Mouse (Mus musculus) cerebellum, adult 2 months (tissue): ENCODE measurements around the gene Hoxa1.

Source experiments
- CTCF ChIP-seq: fragments of 200-500 bp; IDR thresholded peaks from 2 replicates; pipeline ENCODE4 v1.5.1; 2011; ENCODE audit warnings: low read depth, mild to moderate bottlenecking, control low read depth, low read length, moderate library complexity, borderline replicate concordance; ENCODE audit not compliant: insufficient read depth
- POLR2A ChIP-seq: fragments of 200-500 bp; IDR thresholded peaks from 2 replicates; pipeline ENCODE4 v1.6.1; 2011; ENCODE audit warnings: low read length, control low read depth, borderline replicate concordance; ENCODE audit not compliant: insufficient read depth

DNA sequence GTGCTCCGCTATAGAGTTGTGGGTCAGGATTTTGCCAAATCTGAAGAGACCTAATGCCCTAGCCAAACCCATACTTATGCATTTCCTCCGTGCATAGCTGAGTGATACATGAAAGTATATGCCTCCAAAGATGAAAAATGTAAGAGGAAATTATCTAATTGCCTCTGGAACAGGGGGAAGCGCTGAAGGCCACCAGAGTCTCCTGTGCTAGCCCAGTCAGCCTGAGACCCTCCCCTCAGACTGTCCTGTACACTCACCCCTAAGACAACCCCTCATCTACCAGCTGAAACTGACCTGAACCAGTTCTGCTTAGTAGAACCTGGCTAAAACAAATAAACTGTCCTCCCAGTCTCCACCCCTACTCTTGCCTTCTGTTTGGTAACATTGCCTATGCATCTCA is 22.6 kb upstream of the Hoxa1 start:
- TF ChIP-seq POLR2A (no peak), CTCF (no peak)
